Mouse (Mus musculus) G1E (cell line): ENCODE measurements around the gene Ugt1a1. TPM values are rescaled to one million over a fixed set of nuclear protein-coding genes. Genes with fewer than 3 reads are reported as not detected.
"Not testable (repeated sequence)": the region's sequence is repeated elsewhere in the genome, so short reads cannot be mapped to it uniquely, and the experiment has no call there.

Source experiments
- ATAC-seq: 2 replicates; pipeline ENCODE4 v1.8.0; 2016; ENCODE audit warnings: mild to moderate bottlenecking; ENCODE audit not compliant: insufficient number of reproducible peaks, poor library complexity, low FRiP score, severe bottlenecking; ENCODE audit errors: extremely low read depth
- DNase-seq: peaks from one replicate; pipeline ENCODE4 v3.0.0; 2012; ENCODE audit warnings: low spot score
- H3K27me3 ChIP-seq: 2 replicates; pipeline ENCODE4 v1.6.1; 2012; ENCODE audit warnings: mild to moderate bottlenecking, low read length, inconsistent platforms; ENCODE audit not compliant: insufficient read depth
- H3K36me3 ChIP-seq: replicated peaks from 2 replicates; pipeline ENCODE3; 2012; ENCODE audit warnings: mild to moderate bottlenecking, inconsistent platforms
- H3K4me1 ChIP-seq: 2 replicates; pipeline ENCODE4 v1.6.1; 2012; ENCODE audit warnings: low read depth, low read length, inconsistent platforms, mixed read lengths; ENCODE audit not compliant: insufficient read depth
- H3K4me3 ChIP-seq: 2 replicates; pipeline ENCODE4 v1.5.1; 2012; ENCODE audit warnings: low read depth, mild to moderate bottlenecking, inconsistent platforms, low read length, moderate library complexity, mixed read lengths
- H3K9me3 ChIP-seq: replicated peaks from 2 replicates; pipeline ENCODE4 v1.6.1; 2012; ENCODE audit warnings: inconsistent platforms
- CTCF ChIP-seq: IDR thresholded peaks from 2 replicates; pipeline ENCODE4 v1.5.1; 2012; ENCODE audit warnings: low read depth, low read length, inconsistent platforms, mixed read lengths
- GATA1 ChIP-seq: IDR thresholded peaks from 2 replicates; pipeline ENCODE4 v1.6.1; 2012; ENCODE audit warnings: borderline replicate concordance, low read length, inconsistent platforms, mixed read lengths
- GATA2 ChIP-seq: IDR thresholded peaks from 2 replicates; pipeline ENCODE4 v1.6.1; 2012; ENCODE audit warnings: low read depth, low read length, inconsistent platforms, borderline replicate concordance
- POLR2AphosphoS5 ChIP-seq: IDR thresholded peaks from 2 replicates; pipeline ENCODE4 v1.6.1; 2012; ENCODE audit warnings: low read depth, low read length, inconsistent platforms; ENCODE audit not compliant: insufficient replicate concordance
- TAL1 ChIP-seq: conservative IDR thresholded peaks from 2 replicates; pipeline ENCODE4 v1.6.1; 2012; ENCODE audit warnings: low read depth, low read length, inconsistent platforms, mixed read lengths
- polyA plus RNA-seq: library from polyadenylated mRNA; stranded (reverse); fragments of >175 nt; gene quantifications from 2 replicates; pipeline ENCODE4 v1.2.3, GENCODE M21; 2012
- total RNA-seq, 2 experiments: library from RNA; stranded (forward) in 1 of 2; stranded (reverse) in 1 of 2; fragments of 200-1000 nt in 1 of 2; fragments of >200 nt in 1 of 2; fragmentation: Nextera tagmentation in 1 of 2; gene quantifications; 2 replicates each; pipeline ENCODE4 v1.2.3; 2014 to 2017

The Ugt1a1 gene
- total and polyA plus RNA-seq, 3 experiments, result 0.22 TPM; not detected in 2

DNA sequence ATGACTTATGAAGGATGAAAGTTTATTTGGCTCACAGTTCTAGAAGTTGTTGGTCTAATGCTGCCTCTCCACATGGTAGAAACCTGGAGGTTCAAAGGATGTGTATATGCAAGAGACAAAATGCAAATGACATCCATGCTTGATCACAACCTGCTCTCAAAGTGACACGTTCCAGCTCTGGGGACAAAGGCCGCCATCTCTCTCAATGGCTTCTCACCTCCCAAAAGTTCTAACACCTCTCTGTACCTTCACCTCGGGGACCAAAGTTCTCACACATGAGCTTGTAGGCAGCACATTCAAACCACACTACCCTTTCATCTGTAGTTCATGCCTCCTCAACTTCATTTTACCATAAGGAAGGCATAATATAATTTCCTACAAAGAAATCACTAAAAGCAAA, 5.8 kb downstream of the Ugt1a1 start:
- H3K4me1 ChIP-seq, result no peaks in the 10 kb centered on the region
- no peak overlapping the region for H3K4me3 ChIP-seq
- no peak for DNase-seq
- no peaks in the 10 kb centered on the region for H3K36me3 ChIP-seq
- no peak for ATAC-seq
- H3K27me3 ChIP-seq, result no peaks in the 10 kb centered on the region
- no peaks in the 10 kb centered on the region for H3K9me3 ChIP-seq
- TF ChIP-seq GATA1, result no peak
- TF ChIP-seq POLR2AphosphoS5, result no peak
- TF ChIP-seq TAL1, result no peak
- no peak for TF ChIP-seq GATA2
- no peak for TF ChIP-seq CTCF

DNA sequence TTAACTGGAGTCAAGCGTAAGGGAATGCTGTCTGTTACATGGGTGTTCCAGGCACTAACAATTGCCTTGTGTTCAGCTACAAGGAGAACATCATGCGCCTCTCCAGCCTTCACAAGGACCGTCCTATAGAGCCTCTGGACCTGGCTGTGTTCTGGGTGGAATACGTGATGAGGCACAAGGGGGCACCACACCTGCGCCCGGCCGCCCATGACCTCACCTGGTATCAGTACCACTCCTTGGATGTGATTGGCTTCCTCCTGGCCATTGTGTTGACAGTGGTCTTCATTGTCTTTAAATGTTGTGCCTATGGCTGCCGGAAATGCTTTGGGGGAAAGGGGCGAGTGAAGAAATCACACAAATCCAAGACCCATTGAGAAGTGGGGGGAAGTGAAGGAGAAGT, 6.3 kb downstream of the Ugt1a1 start:
- DNase-seq (no peak), ATAC-seq (no peak)

DNA sequence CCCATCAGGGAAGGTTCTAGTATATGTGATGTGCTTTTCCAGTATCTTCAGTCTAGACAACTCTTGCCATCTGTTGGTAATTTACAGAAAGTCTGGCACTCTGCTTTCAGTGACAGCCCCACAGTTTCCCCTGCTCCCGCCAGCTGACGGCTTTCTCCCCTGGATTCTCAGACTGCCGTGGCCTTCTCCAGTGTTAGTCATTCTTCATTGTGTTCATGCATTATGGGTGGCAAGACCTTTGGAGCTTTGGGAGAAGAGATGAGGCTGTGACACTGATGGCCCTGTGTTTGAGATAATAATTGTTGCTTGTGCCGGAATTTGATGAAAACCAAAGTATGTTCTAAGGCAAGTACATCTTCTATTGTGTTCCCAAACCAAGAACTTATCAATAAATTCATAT, 6.8 kb downstream of the Ugt1a1 start:
- no peaks in the 10 kb centered on the region for H3K36me3 ChIP-seq
- no peaks in the 10 kb centered on the region for H3K27me3 ChIP-seq
- H3K4me1 ChIP-seq, result no peaks in the 10 kb centered on the region
- ATAC-seq (no peak), DNase-seq (no peak)
- TF ChIP-seq POLR2AphosphoS5, result no peak
- no peak for TF ChIP-seq GATA1
- no peak for TF ChIP-seq CTCF
- no peak for TF ChIP-seq TAL1
- TF ChIP-seq GATA2, result no peak
- no peak overlapping the region for H3K4me3 ChIP-seq
- H3K9me3 ChIP-seq, result no peaks in the 10 kb centered on the region

More for the DNA sequence above, 6.3 kb downstream of the Ugt1a1 start:
- Histone ChIP-seq H3K9me3 (no peaks in the 10 kb centered on the region), H3K4me1 (no peaks in the 10 kb centered on the region), H3K4me3 (no peak overlapping the region), H3K36me3 (no peaks in the 10 kb centered on the region), H3K27me3 (no peaks in the 10 kb centered on the region)
- TF ChIP-seq CTCF (no peak), GATA1 (no peak), TAL1 (no peak)

DNA sequence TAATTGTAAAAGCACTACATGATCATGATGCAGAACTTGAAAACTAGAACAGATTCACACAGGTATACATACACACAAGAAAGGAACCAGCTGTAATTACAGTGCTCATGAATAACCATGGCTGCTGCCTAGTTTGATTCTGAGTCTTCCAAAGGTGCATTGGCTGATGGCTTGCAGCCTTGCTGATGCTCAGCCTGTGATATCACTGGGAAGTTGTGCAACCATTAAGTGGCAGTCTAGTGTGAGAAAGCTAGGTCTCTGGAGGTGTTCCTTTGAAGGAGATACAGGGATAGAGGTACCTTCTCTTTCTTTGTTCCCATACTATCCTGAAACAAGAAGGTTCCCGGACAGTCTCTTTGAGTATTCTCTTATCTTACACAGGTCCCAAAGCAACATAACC, 7.3 kb downstream of the Ugt1a1 start:
- no peaks in the 10 kb centered on the region for H3K27me3 ChIP-seq
- no peaks in the 10 kb centered on the region for H3K4me1 ChIP-seq
- no peaks in the 10 kb centered on the region for H3K9me3 ChIP-seq
- DNase-seq (no peak), ATAC-seq (no peak)
- no peak overlapping the region for H3K4me3 ChIP-seq
- H3K36me3 ChIP-seq, result no peaks in the 10 kb centered on the region
- TF ChIP-seq POLR2AphosphoS5 (no peak), TAL1 (no peak), GATA1 (no peak), GATA2 (no peak), CTCF (no peak)

DNA sequence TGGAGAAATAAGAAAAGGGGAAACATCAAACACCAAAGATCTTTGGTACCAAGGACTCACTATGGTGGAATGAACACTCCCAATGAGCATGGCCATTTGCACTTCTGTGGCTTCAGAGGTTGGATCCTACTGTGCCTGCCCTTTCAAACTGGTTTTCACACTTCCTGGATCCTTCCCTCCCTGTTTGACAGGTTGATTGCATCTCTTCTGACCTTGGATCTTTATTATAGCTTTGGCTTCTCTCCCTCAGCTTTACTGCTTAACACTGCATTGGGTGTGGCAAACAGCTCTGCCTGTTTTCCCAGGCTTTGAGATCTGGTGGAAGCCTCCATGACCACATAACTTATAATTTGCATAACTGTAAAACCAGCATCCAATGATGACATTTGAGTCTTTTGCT, 8.6 kb downstream of the Ugt1a1 start:
- ATAC-seq, result no peak
- no peaks in the 10 kb centered on the region for H3K9me3 ChIP-seq
- H3K4me3 ChIP-seq, result no peak overlapping the region
- TF ChIP-seq TAL1 (no peak), GATA2 (no peak), GATA1 (no peak), POLR2AphosphoS5 (no peak)
- H3K27me3 ChIP-seq, result no peaks in the 10 kb centered on the region
- no peaks in the 10 kb centered on the region for H3K36me3 ChIP-seq
- DNase-seq, result no peak
- H3K4me1 ChIP-seq, result no peaks in the 10 kb centered on the region

DNA sequence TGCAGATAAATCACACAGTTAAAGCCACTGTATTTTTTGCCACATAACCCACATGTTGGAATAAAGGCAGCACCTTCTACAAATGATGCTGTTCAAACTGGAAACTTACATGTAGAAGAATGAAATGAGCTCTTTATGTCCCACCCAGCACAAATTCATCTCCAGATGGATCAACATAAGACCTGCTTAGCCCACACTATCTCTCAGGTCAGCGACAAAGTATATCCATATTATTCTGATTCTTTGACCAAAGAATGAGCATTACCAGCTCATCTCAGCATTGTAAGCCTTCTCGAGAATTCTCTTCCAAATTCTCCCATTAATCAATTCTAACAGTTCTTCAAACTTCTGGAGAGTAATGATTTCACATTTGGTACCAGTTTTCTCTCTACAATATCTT, 10.5 kb downstream of the Ugt1a1 start:
- Histone ChIP-seq H3K4me3 (no peak overlapping the region), H3K4me1 (no peaks in the 10 kb centered on the region), H3K27me3 (no peaks in the 10 kb centered on the region), H3K36me3 (no peaks in the 10 kb centered on the region), H3K9me3 (no peaks in the 10 kb centered on the region)
- ATAC-seq (no peak), DNase-seq (no peak)
- TF ChIP-seq CTCF, result no peak
- no peak for TF ChIP-seq TAL1
- no peak for TF ChIP-seq POLR2AphosphoS5
- no peak for TF ChIP-seq GATA2
- TF ChIP-seq GATA1, result no peak

DNA sequence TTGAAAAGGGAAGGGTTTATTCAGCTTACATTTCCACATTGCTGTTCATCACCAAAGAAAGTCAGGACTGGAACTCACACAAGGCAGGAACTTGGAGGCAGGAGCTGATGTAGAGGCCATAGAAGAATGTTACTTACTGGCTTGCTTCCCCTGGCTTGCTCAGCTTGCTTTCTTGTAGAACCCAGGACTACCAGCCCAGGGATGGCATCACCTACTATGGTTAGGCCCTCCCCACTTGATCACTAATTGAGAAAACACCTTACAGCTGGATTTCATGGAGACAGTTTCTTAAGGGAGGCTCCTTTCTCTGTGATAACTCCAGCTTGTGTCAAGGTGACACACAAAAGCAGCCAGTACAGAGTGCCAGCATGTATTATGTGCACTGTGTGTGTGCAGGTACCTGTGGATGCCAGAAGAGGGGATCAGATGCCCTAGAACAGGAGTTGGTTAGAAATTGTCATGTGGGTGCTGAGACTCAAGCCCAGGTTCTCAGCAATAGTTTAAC, 11.3 kb downstream of the Ugt1a1 start:
- H3K36me3 ChIP-seq, H3K9me3 ChIP-seq, ATAC-seq, H3K27me3 ChIP-seq, DNase-seq, H3K4me3 ChIP-seq, H3K4me1 ChIP-seq: not testable (repeated sequence)
